Mouse (Mus musculus) skeletal muscle tissue, adult 2 months (tissue): ENCODE data around the gene Chst5.
"Not testable (repeated sequence)": the region's sequence is repeated elsewhere in the genome, so short reads cannot be mapped to it uniquely, and the experiment has no call there.

Source experiments
- DNase-seq: peaks from one replicate; pipeline ENCODE4 v3.0.0-alpha.2; 2012; ENCODE audit warnings: low read depth, low spot score

Gene Chst5

DNA sequence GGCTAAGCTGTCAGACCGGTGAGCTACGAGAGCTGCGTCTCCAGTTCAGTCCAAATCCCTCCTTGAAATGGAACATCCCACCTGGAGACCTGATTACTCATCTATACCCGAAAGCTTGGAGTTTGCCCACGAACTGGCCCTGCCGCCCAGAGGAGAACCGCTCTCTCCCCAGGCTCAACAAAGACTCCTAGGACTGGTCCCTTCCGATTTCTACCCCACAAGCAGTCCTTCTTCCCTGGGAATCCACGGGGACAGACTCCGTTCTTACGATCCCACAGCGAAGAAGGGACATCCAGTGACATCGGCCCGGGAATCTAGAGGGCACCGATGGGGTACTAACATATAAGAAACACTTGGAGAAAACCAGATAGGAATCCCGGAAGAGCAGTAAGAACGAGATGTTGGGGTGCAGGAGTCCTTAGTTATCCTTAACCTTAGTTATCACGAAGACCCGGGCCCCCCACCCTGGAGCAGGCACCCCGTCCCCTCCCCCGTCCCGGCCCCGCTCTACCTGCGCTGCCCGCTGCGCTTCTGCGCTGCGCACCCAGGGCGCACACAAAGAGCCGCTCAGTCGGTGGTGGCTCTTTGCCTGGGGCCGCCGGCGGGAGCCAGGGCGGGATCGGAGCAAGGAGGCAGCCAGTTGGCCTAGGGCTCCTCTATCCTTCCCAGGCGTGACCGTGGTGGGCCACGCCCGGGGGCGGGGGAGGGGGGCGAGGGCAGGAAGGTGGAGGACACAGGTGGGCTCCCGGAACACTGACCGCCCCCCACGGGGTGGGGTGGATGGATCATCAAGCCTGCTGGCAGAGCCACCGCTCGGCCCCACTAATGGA is at the start of gene Chst5:
Chst5 (minus strand) TSS at position 827 of the 830 bp plus-strand sequence.
- DNase-seq = no peak

DNA sequence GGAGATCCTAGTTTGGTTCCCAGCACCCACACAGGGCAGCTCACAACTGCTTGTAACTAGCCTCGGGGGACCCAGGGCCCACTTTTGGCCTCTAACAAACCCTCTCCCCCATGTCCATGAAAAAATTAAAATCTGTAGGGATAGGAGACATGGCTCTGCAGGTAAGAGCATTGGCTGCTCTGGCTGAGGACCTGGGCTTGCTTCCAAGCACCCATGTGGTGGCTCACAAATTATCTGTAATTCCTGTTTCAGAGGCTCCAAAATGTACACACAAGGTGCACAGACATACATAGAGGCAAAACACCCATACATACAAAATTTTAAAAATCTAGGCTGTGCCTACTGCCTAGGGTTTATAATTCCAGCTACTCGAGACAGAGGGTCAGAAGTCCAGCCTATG is 47.0 kb upstream of the Chst5 start:
- DNase-seq = no peak

DNA sequence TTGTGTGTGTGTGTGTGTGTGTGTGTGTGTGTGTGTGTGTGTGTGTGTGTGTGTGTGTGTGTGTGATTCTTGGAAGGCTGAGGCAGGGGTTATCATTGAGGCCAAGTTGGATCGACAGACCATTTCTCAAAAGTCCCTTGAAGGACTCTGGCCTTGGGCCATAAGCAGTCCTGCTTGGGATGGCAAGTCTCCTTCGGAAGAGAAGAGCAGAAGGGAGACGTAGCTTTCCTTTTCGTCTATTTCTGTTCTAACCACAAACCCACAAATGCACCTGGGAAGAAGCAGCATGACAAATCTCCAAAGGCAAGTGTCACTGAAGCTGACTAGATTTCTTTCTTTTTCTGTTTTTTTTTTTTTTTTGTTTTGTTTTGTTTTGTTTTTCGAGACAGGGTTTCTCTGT is 45.6 kb upstream of the Chst5 start:
- DNase-seq = no peak

DNA sequence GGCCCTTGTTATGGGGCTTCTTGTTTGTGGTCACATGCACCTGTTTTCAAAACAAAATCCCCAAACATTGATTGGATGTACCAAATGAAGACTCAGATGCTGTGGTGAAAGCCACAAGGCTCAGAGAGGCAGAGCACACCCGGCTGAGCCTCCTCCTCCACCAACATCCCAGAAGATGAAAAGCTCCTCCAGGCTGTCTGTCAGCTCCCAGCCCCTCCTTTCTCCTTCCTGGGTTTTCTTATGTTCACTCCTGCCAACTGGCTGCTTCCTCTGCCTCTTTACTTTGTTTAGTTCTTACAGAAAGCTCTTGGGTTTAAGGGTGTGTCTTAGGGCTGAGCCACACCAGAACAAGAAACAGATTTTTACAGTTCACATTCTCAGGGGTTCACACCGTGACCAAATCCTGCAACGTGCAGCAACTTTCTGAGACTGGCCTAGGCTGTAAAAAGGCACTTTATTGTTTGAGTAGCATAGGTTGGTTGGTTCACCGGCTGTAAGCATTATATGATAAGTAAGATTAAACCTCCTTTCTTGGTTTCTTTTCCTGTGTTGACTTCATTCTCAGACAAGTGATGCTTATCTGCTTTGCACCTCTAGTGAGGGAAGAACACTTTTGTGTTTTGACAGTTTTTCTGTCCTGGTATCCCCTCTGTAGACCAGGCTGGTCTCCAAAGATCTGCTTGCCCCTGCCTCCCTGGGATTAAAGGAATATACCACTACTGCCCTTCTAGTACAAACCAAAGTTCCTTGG is 44.8 kb upstream of the Chst5 start:
- DNase-seq = no peak

DNA sequence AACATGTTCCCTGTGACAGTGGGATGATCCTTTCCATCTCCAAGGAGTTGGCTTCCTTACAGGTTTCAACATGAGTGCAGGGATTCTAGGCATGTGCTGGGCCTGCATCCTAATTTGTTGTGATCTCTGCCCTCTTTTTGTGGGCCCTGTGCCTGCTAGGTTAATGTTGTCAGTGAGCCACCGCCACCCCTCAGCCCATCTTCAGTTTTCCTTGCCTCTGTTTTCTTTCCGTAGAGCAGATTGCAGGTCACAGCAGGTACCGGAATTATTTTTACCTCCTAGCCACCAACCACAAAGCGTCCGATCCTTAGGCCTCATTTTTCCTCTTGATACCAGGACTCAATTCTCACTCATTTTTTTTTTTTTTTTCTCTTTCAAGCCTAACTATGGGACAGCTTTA is 41.7 kb upstream of the Chst5 start:
- DNase-seq = no peak

DNA sequence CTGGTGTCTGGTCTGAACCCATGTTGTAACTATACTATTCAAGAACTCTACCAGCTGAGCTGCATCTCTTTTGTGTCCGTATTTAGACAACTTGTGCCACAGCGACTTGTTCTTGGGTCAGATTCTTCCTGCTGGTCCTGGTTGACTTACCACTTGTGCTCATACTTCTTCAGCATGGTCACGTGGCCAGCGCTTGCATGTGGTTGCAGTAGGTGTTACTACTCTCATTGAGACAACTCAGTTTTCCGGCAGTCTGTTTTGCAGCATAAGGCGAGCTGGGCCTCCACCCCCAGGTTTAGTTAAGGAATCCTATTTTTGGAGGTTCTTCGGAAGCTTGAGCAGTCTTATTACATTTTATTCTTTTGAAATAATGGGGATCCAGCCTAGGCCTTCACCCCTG is 41.1 kb upstream of the Chst5 start:
- no peak for DNase-seq

DNA sequence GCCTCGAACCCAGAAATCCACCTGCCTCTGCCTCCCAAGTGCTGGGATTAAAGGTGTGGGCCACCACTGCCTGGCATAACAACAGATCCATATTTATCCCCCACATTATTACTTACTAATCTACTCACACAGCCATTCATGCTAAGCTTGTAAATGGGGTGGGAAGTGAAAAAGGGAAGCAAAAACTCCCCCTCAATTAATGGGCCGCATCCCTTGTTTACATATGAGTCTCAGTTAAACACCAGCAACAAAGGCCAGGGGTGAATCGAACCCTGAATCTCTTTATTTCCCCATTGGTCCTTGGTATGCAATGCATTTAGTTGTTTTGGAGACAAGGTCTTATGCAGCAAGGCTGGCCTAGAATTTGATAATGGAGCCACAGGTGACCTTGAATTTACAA is 40.6 kb upstream of the Chst5 start:
- no peak for DNase-seq

DNA sequence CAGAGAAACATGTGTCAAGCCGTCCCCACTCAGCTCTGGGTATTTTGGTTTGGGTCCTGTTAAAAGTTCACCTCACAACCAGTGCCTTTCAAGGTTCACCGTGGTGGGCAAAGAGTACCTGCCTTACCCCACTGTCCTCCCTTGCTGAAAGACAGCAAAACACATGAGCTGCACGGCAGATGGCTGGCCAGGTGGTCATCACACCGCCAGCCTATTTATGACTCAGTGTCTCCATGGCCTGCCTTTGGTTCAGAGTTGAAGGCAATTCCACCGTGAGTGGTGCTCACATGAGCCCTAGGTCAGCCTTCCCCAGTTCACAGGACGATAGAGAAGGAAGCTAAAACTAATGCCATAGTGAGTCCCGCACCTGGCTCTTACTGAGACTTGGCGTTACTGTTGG is 37.7 kb upstream of the Chst5 start:
- no peak for DNase-seq

DNA sequence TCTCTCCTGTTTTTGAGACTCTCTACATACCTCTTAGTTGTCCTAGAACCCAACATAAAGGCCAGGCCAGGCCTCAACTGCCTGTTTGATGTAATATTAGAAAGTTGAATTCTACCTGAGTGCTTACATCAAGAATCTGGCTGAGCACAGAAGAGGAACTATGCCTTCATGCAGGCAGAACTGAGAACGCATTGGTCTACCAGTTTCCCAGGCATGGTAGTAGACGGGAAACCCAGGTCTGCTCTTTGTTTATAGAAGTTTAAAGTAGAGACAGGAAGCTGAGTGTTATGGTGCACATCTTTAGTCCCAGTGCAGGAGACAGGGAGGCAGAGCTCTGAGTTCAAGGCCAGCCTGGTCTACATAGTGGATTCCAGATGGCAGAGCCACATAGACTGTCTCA is 36.9 kb upstream of the Chst5 start:
- DNase-seq = no peak

DNA sequence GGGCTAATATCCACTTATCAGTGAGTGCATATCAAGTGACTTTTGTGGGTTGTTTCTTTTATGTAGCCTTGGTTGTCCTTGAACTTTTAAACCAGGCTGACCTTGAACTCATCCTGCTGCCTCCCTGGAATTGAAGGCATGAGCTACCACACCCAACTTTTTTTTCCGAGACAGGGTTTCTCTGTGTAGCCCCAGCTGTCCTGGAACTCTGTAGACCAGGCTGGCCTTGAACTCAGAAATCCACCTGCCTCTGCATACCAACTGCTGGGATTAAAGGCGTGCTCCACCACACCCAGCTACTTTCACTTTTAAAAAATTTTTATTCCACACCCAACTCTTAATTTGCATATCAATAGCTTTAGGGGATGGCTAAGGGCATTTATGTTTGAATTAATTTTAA is 33.3 kb upstream of the Chst5 start:
- DNase-seq = no peak

DNA sequence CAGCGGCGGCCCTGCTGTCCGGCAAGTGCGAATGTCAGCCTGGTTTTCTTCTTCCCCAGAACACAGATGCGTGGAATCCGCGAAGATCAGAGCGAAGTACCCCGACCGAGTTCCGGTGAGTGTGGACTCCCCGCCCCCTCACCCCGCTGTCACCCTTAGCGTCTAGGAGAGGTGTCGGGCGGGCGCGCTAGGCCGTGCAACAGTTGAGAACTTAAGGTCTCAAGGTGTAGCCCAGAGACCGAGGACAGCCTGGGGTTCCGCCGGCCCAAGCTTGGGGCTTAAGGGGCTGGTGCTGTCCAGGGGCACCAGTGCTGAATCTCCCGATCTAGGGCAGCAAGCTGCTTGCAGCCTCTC is 30.8 kb upstream of the Chst5 start:
- DNase-seq = no peak

DNA sequence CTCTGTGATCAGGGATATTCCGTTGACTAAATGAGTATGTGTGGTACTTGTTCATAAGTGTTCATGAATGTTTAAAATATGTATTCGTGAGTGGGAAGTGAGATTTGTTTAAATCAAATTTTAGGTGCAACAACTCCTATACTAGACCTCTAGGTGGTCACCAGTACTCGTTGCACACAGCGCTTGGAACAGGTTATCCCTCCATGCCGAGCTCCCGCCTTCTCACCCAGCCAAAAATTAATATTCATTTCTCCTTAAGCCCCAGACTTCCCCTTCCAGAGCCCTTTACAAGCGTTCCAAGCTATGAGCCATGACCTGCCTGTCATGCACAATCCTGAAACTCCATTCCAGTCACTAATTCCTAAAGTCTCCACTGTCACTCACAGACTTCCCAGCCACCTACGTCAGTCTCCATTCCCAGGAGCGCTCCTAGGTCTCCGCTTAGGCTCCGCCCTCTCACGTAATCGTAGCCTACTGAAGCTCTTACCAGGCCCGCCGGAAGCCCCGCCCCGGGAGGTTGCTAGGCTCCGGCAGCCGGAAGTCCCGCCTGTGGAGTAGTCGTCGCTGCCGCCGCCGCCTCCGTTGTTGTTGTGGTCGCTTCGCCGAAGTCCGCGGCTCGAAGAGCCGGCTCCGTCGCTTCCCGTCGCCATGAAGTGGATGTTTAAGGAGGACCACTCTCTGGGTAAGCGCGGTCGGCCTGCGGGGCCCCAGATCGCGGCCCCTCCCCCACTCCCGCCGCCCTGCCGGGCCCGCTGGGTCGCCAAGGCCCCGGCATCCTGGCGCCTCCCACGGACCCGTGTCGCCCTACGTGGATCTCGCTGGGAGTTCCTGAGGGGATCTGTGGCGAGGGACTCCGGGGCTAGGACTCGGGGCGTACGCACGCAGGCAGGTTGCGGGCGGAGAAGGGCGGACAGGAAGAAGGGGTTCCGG is 30.2 kb upstream of the Chst5 start, which contains the start of gene Gabarapl2:
Gabarapl2 (plus strand) TSS at position 533 of the 930 bp plus-strand sequence.
- peak; percentile 92 for DNase-seq

DNA sequence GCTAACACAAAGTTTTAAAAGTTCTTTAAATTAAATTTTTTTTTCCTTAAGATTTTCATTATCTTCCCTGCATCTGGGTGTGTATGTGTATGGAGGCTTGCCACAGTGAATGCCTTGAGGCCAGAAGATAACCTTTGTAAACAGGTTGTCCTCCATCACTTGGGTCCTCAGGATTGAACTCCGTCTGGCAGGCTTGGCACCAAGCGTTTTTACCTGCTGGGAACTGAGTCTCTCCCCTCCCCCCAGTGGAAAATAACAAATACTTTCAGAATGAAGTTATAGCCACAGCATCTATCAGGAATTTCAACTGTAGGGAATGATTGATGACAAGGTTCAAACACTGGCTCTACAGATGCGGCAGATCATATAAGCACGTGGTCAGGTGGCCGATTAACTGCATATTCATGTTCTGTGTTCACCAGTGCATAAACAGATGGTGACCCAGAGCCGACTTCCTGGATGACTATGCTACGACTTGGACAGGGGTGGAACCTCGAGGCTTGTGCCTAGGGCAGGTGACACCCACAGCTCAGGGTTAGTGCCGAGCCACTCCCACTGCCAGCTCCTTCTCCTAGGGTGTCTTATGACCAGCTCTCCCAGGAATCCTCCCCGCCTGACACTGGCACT is 29.4 kb upstream of the Chst5 start:
- peak; percentile 64 for DNase-seq

DNA sequence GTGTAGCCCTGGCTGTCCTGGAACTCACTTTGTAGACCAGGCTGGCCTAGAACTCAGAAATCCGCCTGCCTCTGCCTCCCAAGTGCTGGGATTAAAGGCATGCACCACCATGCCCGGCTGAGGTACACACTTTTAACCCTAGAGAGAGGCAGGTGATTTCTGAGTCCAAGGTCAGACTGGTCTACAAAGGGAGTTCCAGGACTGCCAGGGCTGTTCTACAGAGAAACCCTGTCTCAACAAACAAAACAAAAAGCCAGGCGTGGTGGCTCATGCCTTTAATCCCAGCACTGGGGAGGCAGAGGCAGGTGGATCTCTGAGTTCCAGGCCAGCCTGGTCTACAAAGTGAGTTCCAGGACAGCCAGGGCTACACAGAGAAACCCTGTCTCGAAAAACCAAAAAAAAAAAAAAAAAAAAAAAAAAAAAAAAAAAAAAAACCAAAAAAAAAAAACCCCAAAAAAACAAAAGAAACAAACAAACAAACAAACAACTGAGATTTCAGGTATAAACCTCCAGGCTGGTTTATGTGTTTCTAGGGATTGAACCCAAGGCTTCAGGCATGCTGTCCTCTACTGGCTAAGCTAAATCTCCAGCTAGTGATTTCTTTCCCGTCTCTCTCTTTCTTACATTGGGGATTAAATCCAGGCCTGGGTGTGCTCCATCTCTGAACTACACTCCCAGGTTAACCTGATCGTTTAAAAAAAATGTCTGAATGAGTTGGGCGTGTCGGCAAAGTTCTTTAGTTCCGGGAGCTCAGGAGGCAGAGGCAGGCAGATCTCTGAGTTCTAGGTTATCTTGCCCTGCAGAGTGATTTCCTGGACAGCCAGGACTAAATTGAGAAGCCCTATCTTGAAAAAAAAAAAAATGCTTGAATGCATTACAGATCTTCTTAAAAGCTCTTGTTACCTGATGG is 28.1 kb upstream of the Chst5 start:
- not testable (repeated sequence) for DNase-seq

DNA sequence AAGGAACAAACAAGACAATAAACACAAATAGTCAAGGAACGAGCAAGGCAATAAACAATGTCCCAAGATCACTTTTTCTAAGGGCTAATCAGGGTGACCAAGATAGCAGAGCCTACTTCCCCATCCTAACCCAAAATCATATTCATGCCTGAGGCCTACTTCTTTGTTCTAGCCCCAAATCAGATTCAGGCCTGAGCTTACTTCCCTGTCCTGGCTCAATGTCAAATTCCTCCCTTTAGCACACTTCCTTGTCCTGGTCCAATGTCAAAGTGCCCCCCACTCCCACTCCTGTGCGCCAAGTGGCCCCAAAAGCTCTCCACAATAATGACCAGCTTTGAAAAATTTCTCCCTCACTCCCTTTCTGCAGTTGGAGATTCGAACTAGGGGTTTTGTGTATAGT is 26.9 kb upstream of the Chst5 start:
- no peak for DNase-seq

DNA sequence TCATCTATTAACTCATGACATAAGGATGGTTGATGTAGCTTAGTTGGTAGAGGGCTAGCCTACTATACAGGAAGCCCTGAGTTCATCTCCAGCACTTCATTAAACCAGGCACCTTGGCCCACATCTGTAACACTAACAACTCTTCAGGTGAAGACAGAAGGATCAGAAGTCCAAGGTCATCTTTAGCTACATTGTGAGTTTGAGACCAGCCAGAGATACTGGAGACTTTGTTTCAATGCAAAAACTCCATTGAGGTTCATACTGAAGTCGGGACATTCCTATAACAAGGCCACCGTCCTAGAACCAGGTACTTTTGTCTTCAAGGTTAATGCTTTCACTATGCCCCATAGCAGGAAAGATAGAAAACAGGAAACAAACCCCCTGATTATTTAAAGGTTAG is 24.0 kb upstream of the Chst5 start:
- no peak for DNase-seq

DNA sequence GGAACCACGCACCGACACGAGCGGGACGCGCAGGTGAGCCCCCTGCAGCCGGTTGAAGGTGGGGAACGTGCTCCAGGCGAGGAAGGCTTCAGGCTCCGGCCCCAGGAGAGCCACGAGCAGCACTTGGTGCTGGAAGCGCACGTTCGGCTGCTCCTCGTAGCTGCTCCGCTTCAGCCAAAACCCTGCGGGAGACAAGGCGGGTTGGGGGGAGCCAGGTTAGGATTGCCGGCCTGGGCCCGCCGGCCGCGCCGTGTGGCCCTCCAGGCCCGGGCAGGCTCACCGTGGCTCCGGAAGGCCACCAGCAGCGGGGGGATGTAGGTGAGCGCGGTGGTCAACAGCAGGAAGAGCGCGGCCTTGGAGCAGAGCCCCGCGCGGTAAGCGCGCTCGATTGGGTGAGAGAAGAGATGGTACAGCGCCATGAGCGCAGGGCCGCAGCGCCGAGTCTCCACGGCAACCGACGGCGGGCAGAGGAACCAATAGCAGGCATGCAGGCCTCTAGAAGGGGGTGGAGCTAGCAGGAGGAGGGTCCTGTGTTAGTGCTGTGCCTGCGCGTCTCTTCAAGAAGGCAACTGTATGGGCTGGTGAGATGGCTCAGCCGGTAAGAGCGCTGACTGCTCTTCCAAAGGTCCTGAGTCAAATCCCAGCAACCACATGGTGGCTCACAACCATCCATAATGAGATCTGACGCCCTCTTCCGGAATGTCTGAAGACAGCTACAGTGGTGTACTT is 23.3 kb upstream of the Chst5 start, which contains the start of gene Tmem231:
Tmem231 (minus strand) TSS at position 534 of the 729 bp plus-strand sequence.
- peak; percentile 76 for DNase-seq

DNA sequence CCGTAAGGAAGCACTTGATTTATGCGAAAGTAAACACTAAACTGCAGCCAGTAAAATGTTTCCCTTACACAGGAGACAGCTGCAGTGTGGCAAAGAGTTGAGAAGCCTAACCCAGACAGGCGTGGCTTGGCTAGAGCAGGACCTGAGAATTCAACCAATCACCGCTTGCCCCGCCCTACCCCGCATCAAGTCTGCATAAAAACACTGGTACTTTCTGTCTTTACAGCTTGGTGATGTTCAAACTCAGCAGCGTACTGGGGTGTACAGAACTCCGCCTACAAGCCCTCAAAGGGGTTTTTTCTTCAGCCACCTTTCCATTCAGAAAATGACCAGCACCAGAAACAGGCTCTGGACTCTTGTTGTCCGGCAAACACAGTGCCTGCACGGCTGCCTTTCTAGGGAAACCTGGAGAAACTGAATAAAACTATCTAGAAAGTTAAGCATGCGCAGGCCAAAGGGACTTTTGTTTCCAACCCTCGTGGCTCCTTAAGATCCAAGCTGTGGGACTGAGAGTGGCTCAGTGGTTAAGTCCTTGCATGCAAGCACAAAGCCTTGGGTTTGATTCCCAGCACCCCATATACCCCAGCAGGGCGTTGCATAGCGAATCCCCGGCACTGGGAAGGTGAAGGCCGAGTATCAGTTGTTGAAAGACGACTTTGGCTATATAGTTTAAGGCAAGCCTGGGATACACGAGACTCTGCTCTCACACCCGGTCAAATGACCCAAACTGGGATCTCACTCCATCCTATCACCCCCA is 22.5 kb upstream of the Chst5 start:
- peak; percentile 71 for DNase-seq

DNA sequence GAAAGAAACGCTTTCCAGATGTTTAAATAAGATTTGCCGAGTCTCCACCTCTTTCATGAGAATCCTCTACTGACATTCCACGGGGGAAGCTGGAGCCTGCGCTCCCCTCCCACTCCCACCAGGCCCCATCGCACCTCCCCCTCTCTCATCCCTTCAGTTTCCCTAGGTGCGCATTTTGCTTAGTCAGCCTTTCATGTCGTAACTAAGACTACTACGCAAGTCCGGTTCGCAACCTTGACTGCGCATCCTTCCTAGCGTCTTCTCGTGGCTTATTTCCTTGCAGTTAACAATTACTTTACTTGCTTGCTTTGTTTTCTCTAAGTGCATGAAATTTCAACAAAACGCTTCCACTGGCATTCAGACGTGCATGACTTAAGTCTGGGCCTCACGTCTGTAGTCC is 21.5 kb upstream of the Chst5 start:
- DNase-seq = no peak
